Mouse (Mus musculus): ENCODE results near the gene Serp2. TPM values are rescaled to one million over a fixed set of nuclear protein-coding genes. Genes with fewer than 3 reads are reported as not detected.
A peak's percentile ranks its signal among the peaks of the same experiment; 100 is the strongest.

The Serp2 gene
- polyA plus RNA-seq, 1 experiment from 2014 or later, result 0.58 TPM

GRCm38 (mm10) chr14:76498210-76498609, 58.5 kb downstream of the Serp2 start:
- no peak overlapping the region for H3K27ac ChIP-seq (ENCODE audit: low read depth)

GRCm38 (mm10) chr14:76497187-76497586, 59.5 kb downstream of the Serp2 start:
- no peaks in the 10 kb centered on the region for H3K9me3 ChIP-seq (ENCODE audit: low read length)
- ATAC-seq, result no peak
- no peak overlapping the region for H3K4me3 ChIP-seq (ENCODE audit: low read depth, low read length)
- DNase-seq, result no peak
- no peak for TF ChIP-seq CTCF (IDR thresholded peaks at IDR 0.05; ENCODE audit: low read depth)
- TF ChIP-seq EP300 (IDR thresholded peaks at IDR 0.05; ENCODE audit: low read depth), result no peak
- no peak overlapping the region for H3K27ac ChIP-seq (ENCODE audit: low read depth)
- H3K36me3 ChIP-seq (replicated peaks; ENCODE audit: insufficient read depth, low read length), result no peaks in the 10 kb centered on the region
- 80% methylated on average over 9 of the region's 9 CpGs for WGBS (ENCODE audit: insufficient replicate concordance)
- H3K4me2 ChIP-seq (ENCODE audit: low read depth, low read length), result no peak overlapping the region
- H3K9ac ChIP-seq (replicated peaks), result no peak overlapping the region
- H3K4me1 ChIP-seq (ENCODE audit: insufficient read depth), result no peaks in the 10 kb centered on the region
- no peaks in the 10 kb centered on the region for H3K27me3 ChIP-seq (ENCODE audit: insufficient read depth, low read length)

More at GRCm38 (mm10) chr14:76498210-76498609, 58.5 kb downstream of the Serp2 start:
- TF ChIP-seq CTCF (IDR thresholded peaks at IDR 0.05; ENCODE audit: low read depth), result no peak
- no peak for TF ChIP-seq EP300 (IDR thresholded peaks at IDR 0.05; ENCODE audit: low read depth)
- H3K4me2 ChIP-seq (ENCODE audit: low read depth, low read length), result no peak overlapping the region
- ATAC-seq (no peak), DNase-seq (no peak)
- H3K4me3 ChIP-seq (ENCODE audit: low read depth, low read length), result no peak overlapping the region
- no peak overlapping the region for H3K9ac ChIP-seq (replicated peaks)
- no peaks in the 10 kb centered on the region for H3K4me1 ChIP-seq (ENCODE audit: insufficient read depth)
- WGBS (ENCODE audit: insufficient replicate concordance), result 40% methylated on average over 7 of the region's 7 CpGs
- no peaks in the 10 kb centered on the region for H3K27me3 ChIP-seq (ENCODE audit: insufficient read depth, low read length)
- no peaks in the 10 kb centered on the region for H3K36me3 ChIP-seq (replicated peaks; ENCODE audit: insufficient read depth, low read length)
- no peaks in the 10 kb centered on the region for H3K9me3 ChIP-seq (ENCODE audit: low read length)

GRCm38 (mm10) chr14:76495022-76495421, 61.7 kb downstream of the Serp2 start:
- Histone ChIP-seq H3K4me1 (ENCODE audit: insufficient read depth) (no peaks in the 10 kb centered on the region), H3K36me3 (replicated peaks; ENCODE audit: insufficient read depth, low read length) (no peaks in the 10 kb centered on the region), H3K4me2 (ENCODE audit: low read depth, low read length) (no peak overlapping the region), H3K9me3 (ENCODE audit: low read length) (no peaks in the 10 kb centered on the region), H3K27me3 (ENCODE audit: insufficient read depth, low read length) (no peaks in the 10 kb centered on the region), H3K27ac (ENCODE audit: low read depth) (no peak overlapping the region), H3K9ac (replicated peaks) (no peak overlapping the region), H3K4me3 (ENCODE audit: low read depth, low read length) (no peak overlapping the region)
- 51% methylated on average over 5 of the region's 5 CpGs for WGBS (ENCODE audit: insufficient replicate concordance)
- ATAC-seq, result no peak
- TF ChIP-seq CTCF (IDR thresholded peaks at IDR 0.05; ENCODE audit: low read depth) (no peak), EP300 (IDR thresholded peaks at IDR 0.05; ENCODE audit: low read depth) (no peak)
- DNase-seq, result no peak

GRCm38 (mm10) chr14:76489128-76489527, 67.6 kb downstream of the Serp2 start:
- Histone ChIP-seq H3K27me3 (ENCODE audit: insufficient read depth, low read length) (no peaks in the 10 kb centered on the region), H3K4me1 (ENCODE audit: insufficient read depth) (peaks cover 2% of the 10 kb centered on the region; the same call in 1 of the 2 replicates), H3K4me2 (ENCODE audit: low read depth, low read length) (no peak overlapping the region), H3K36me3 (replicated peaks; ENCODE audit: insufficient read depth, low read length) (no peaks in the 10 kb centered on the region), H3K9me3 (ENCODE audit: low read length) (no peaks in the 10 kb centered on the region), H3K9ac (replicated peaks) (no peak overlapping the region), H3K4me3 (ENCODE audit: low read depth, low read length) (no peak overlapping the region), H3K27ac (ENCODE audit: low read depth) (no peak overlapping the region)
- TF ChIP-seq CTCF (IDR thresholded peaks at IDR 0.05; ENCODE audit: low read depth) (no peak), EP300 (IDR thresholded peaks at IDR 0.05; ENCODE audit: low read depth) (no peak)
- no peak for DNase-seq
- ATAC-seq, result no peak
- 76% methylated on average over 2 of the region's 2 CpGs for WGBS (ENCODE audit: insufficient replicate concordance)

- Histone ChIP-seq H3K4me3 (ENCODE audit: low read depth, low read length) (no peak overlapping the region), H3K27ac (ENCODE audit: low read depth) (peak overlapping the region; percentile 12; the same call in 1 of the 2 replicates), H3K9me3 (ENCODE audit: low read length) (no peaks in the 10 kb centered on the region), H3K4me1 (ENCODE audit: insufficient read depth) (peaks cover 2% of the 10 kb centered on the region; the same call in 1 of the 2 replicates), H3K36me3 (replicated peaks; ENCODE audit: insufficient read depth, low read length) (no peaks in the 10 kb centered on the region), H3K9ac (replicated peaks) (no peak overlapping the region; the same call in 1 of the 2 replicates), H3K4me2 (ENCODE audit: low read depth, low read length) (peak overlapping the region; percentile 14; the same call in 1 of the 2 replicates), H3K27me3 (ENCODE audit: insufficient read depth, low read length) (no peaks in the 10 kb centered on the region)
- ATAC-seq (peak; percentile 27; the same call in 1 of the 2 replicates), DNase-seq (no peak)
- TF ChIP-seq CTCF (IDR thresholded peaks at IDR 0.05; ENCODE audit: low read depth), result peak; percentile 23; the same call in 1 of the 2 replicates
- no peak for TF ChIP-seq EP300 (IDR thresholded peaks at IDR 0.05; ENCODE audit: low read depth)
- 66% methylated on average over 18 of the region's 18 CpGs for WGBS (ENCODE audit: insufficient replicate concordance)
These were observed 68.3 kb downstream of the Serp2 start for GRCm38 (mm10) chr14:76488101-76489044.

- H3K9me3 ChIP-seq (ENCODE audit: low read length), result no peaks in the 10 kb centered on the region
- H3K4me1 ChIP-seq (ENCODE audit: insufficient read depth), result peaks cover 2% of the 10 kb centered on the region; the same call in 1 of the 2 replicates
- 75% methylated on average over 16 of the region's 16 CpGs for WGBS (ENCODE audit: insufficient replicate concordance)
- H3K36me3 ChIP-seq (replicated peaks; ENCODE audit: insufficient read depth, low read length), result no peaks in the 10 kb centered on the region
- ATAC-seq, result peak; percentile 33; the same call in 1 of the 2 replicates
- H3K4me2 ChIP-seq (ENCODE audit: low read depth, low read length), result peak overlapping the region; percentile 7; the same call in 1 of the 2 replicates
- no peaks in the 10 kb centered on the region for H3K27me3 ChIP-seq (ENCODE audit: insufficient read depth, low read length)
- TF ChIP-seq CTCF (IDR thresholded peaks at IDR 0.05; ENCODE audit: low read depth) (no peak), EP300 (IDR thresholded peaks at IDR 0.05; ENCODE audit: low read depth) (no peak)
- H3K27ac ChIP-seq (ENCODE audit: low read depth), result peak overlapping the region; percentile 12; the same call in 1 of the 2 replicates
- H3K4me3 ChIP-seq (ENCODE audit: low read depth, low read length), result no peak overlapping the region
- H3K9ac ChIP-seq (replicated peaks), result no peak overlapping the region; the same call in 1 of the 2 replicates
- no peak for DNase-seq
These were observed 69.1 kb downstream of the Serp2 start for GRCm38 (mm10) chr14:76487609-76488008.
